Mouse (Mus musculus) limb, embryonic 14.5 days (tissue): ENCODE measurements around the gene Rnf215. TPM values are rescaled to one million over a fixed set of nuclear protein-coding genes. Genes with fewer than 3 reads are reported as not detected.

Experiments used
- ATAC-seq: fragments of 200-750 bp; cut with Nextera tagmentation; 2 replicates; pipeline ENCODE4 v1.8.0; 2017; ENCODE audit warnings: low read depth, moderate number of reproducible peaks, moderate TSS enrichment; ENCODE audit not compliant: low FRiP score
- DNase-seq: peaks from one replicate; pipeline ENCODE4 v3.0.0-alpha.2; 2015; ENCODE audit warnings: low spot score
- H3K27ac ChIP-seq: fragments of 300-500 bp; sonication (generic); replicated peaks from 2 replicates; pipeline ENCODE4 v1.5.1; 2014; ENCODE audit warnings: low read depth, mild to moderate bottlenecking, low read length, moderate library complexity, mixed read lengths
- H3K27me3 ChIP-seq: fragments of 300-500 bp; sonication (generic); 2 replicates; pipeline ENCODE4 v1.6.1; 2014; ENCODE audit warnings: low read length, mixed read lengths; ENCODE audit not compliant: control insufficient read depth, insufficient read depth
- H3K36me3 ChIP-seq: fragments of 300-500 bp; sonication (generic); 2 replicates; pipeline ENCODE4 v1.6.1; 2014; ENCODE audit warnings: mild to moderate bottlenecking, low read length, moderate library complexity, mixed read lengths; ENCODE audit not compliant: control insufficient read depth, insufficient read depth
- H3K4me1 ChIP-seq: fragments of 300-500 bp; sonication (generic); 2 replicates; pipeline ENCODE4 v1.6.1; 2014; ENCODE audit warnings: antibody characterized with exemption, low read length, mixed read lengths; ENCODE audit not compliant: control insufficient read depth, insufficient read depth
- H3K4me2 ChIP-seq: fragments of 300-500 bp; sonication (generic); replicated peaks from 2 replicates; pipeline ENCODE4 v1.6.1; 2014; ENCODE audit warnings: low read depth, mild to moderate bottlenecking, low read length, moderate library complexity; ENCODE audit not compliant: severe bottlenecking
- H3K4me3 ChIP-seq: fragments of 300-500 bp; sonication (generic); replicated peaks from 2 replicates; pipeline ENCODE4 v1.5.1; 2014; ENCODE audit warnings: low read length
- H3K9ac ChIP-seq: fragments of 300-500 bp; sonication (generic); 2 replicates; pipeline ENCODE4 v1.6.1; 2014; ENCODE audit warnings: mild to moderate bottlenecking, low read depth, low read length, moderate library complexity; ENCODE audit not compliant: severe bottlenecking
- H3K9me3 ChIP-seq: fragments of 300-500 bp; sonication (generic); 2 replicates; pipeline ENCODE4 v1.6.1; 2016; ENCODE audit warnings: low read length; ENCODE audit not compliant: control insufficient read depth
- POLR2A ChIP-seq: fragments of 200-500 bp; IDR thresholded peaks from 2 replicates; pipeline ENCODE4 v1.8.0; 2012; ENCODE audit warnings: inconsistent platforms, mild to moderate bottlenecking, moderate library complexity, borderline replicate concordance; ENCODE audit not compliant: insufficient read depth, insufficient read length; ENCODE audit errors: extremely low read depth
- WGBS: fragments of 180-500 bp; shearing (Covaris S2); extraction: QIAGEN DNeasy Blood & Tissue Kit; methylation state at CpG from one replicate; pipeline ENCODE4 v1.1.7; 2014; 5-methylcytosine and 5-hydroxymethylcytosine counted together
- polyA plus RNA-seq, 2 experiments: library from polyadenylated mRNA; depleted of rRNA in 1 of 2; stranded (reverse) in 1 of 2; unstranded in 1 of 2; fragments of >200 nt; fragmentation: Nextera tagmentation in 1 of 2; extraction: Ambion mirVana in 1 of 2; gene quantifications; 2 replicates each; pipeline versions ENCODE4 v1.2.1 to v1.2.3; 2012 to 2014

Gene Rnf215
- polyA plus RNA-seq, 2 experiments, result 40.7 to 57.1 TPM

- Histone ChIP-seq H3K27me3 (no peaks in the 10 kb centered on the region), H3K4me2 (no peak overlapping the region), H3K9ac (no peak overlapping the region), H3K9me3 (no peaks in the 10 kb centered on the region), H3K4me3 (no peak overlapping the region), H3K4me1 (peaks cover 16% of the 10 kb centered on the region), H3K36me3 (no peaks in the 10 kb centered on the region), H3K27ac (no peak overlapping the region)
- WGBS, result 67% methylated on average over 8 of the region's 8 CpGs
- TF ChIP-seq POLR2A, result no peak
- no peak for DNase-seq
- no peak for ATAC-seq
These were observed 36.9 kb upstream of the Rnf215 start for GRCm38 (mm10) chr11:4098120-4098519.

DNA sequence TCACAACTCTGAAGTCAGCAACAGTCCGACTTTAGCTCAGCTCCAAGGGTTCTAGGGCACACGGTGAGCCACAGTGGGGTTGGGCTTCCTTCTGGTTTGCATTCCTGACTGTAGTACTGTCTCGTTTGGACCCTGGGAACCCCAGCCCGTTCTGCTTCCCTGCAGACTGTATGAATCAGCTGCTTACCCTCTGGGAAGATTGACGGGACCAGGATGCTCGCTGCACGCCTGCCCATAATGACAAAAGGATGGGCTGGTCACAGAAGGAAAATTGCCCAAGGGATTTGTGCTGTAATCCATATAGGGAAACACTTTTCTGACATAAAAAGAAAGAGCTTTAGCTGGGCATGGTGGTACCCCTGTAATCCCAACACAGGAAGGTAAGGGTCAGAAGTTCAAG, 36.2 kb upstream of the Rnf215 start:
- 0 out of 2 replicates have a peak, but pooled peaks cover 3% of the 10 kb centered on the region for H3K36me3 ChIP-seq
- H3K9ac ChIP-seq, result no peak overlapping the region
- no peak overlapping the region for H3K4me3 ChIP-seq
- DNase-seq (no peak), ATAC-seq (no peak)
- no peak overlapping the region for H3K4me2 ChIP-seq
- no peak overlapping the region for H3K27ac ChIP-seq
- WGBS, result 69% methylated on average over 7 of the region's 7 CpGs
- peaks cover 16% of the 10 kb centered on the region for H3K4me1 ChIP-seq
- H3K27me3 ChIP-seq, result no peaks in the 10 kb centered on the region
- H3K9me3 ChIP-seq, result no peaks in the 10 kb centered on the region
- TF ChIP-seq POLR2A, result no peak

GRCm38 (mm10) chr11:4099447-4099846, 35.6 kb upstream of the Rnf215 start:
- Histone ChIP-seq H3K36me3 (0 out of 2 replicates have a peak, but pooled peaks cover 3% of the 10 kb centered on the region), H3K4me3 (no peak overlapping the region), H3K27ac (no peak overlapping the region), H3K9me3 (no peaks in the 10 kb centered on the region), H3K4me2 (no peak overlapping the region), H3K4me1 (peaks cover 13% of the 10 kb centered on the region), H3K27me3 (no peaks in the 10 kb centered on the region), H3K9ac (no peak overlapping the region)
- DNase-seq, result no peak
- ATAC-seq, result no peak
- WGBS, result 54% methylated on average over 3 of the region's 3 CpGs
- TF ChIP-seq POLR2A, result no peak

DNA sequence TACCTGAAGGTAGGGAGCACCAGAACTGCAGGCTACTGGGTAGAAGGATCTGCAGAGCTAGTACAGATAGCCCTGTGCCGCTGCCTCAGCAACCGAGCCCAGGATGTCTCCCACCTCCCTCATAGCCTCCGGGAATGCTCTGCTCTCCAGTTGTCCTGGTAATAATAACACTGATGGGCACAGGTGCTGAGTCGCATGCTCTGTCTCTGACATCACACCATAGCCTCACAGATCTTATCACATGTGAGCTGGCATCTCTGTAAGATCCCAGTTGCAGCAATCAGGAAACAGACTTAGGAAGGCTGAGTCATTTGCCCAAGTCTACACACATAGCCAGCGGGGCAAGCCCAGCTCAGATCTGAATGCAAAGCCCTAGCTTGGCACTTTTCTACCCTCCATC, 33.2 kb upstream of the Rnf215 start:
- TF ChIP-seq POLR2A, result no peak
- no peak for ATAC-seq
- no peak overlapping the region for H3K27ac ChIP-seq
- no peaks in the 10 kb centered on the region for H3K9me3 ChIP-seq
- WGBS, result 87% methylated on average over 5 of the region's 5 CpGs
- no peak overlapping the region for H3K9ac ChIP-seq
- H3K36me3 ChIP-seq, result 0 out of 2 replicates have a peak, but pooled peaks cover 3% of the 10 kb centered on the region
- peaks cover 5% of the 10 kb centered on the region for H3K4me1 ChIP-seq
- no peak overlapping the region for H3K4me3 ChIP-seq
- no peak overlapping the region for H3K4me2 ChIP-seq
- no peak for DNase-seq
- no peaks in the 10 kb centered on the region for H3K27me3 ChIP-seq

DNA sequence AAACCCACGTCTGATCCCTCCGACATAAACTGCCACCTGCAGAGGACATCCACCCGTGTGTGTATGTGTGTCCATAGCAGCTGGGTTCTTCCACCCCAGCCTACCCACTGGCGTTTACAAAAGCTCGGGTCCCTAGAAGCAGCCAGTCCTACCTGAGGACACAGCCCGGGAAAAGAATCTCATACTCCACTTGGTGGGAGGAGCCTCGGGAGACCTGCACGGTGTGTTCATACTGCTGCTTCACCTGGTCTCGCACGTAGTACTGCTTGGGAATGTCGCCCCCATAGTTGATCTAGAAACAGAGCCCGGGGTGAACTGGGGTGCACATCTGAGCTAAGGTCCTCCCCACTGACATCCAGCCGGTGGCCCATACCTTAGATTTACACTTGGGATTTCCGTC, 31.5 kb upstream of the Rnf215 start:
- DNase-seq (no peak), ATAC-seq (no peak)
- WGBS, result 82% methylated on average over 14 of the region's 14 CpGs
- Histone ChIP-seq H3K9me3 (no peaks in the 10 kb centered on the region), H3K4me3 (no peak overlapping the region), H3K36me3 (peaks cover 11% of the 10 kb centered on the region; the same call in 1 of the 2 replicates), H3K4me1 (no peaks in the 10 kb centered on the region), H3K4me2 (no peak overlapping the region), H3K27ac (no peak overlapping the region), H3K9ac (no peak overlapping the region), H3K27me3 (no peaks in the 10 kb centered on the region)
- TF ChIP-seq POLR2A, result no peak

- 81% methylated on average over 5 of the region's 5 CpGs for whole genome bisulfite sequencing
- H3K4me1 ChIP-seq, result no peaks in the 10 kb centered on the region
- peaks cover 19% of the 10 kb centered on the region for H3K36me3 ChIP-seq
- H3K4me3 ChIP-seq, result no peak overlapping the region
- DNase-seq, result no peak
- H3K27me3 ChIP-seq, result no peaks in the 10 kb centered on the region
- no peak overlapping the region for H3K27ac ChIP-seq
- H3K9ac ChIP-seq, result no peak overlapping the region
- no peak for TF ChIP-seq POLR2A
- no peak overlapping the region for H3K4me2 ChIP-seq
- H3K9me3 ChIP-seq, result no peaks in the 10 kb centered on the region
- ATAC-seq, result no peak
These were observed 30.0 kb upstream of the Rnf215 start for GRCm38 (mm10) chr11:4104989-4105388.
